Mouse (Mus musculus): Measurements from ENCODE around the gene Mxd3. TPM values are rescaled to one million over a fixed set of nuclear protein-coding genes. Genes with fewer than 3 reads are reported as not detected.

Gene Mxd3
- polyA plus RNA-seq, 1 experiment from 2014 or later = 40.9 TPM

DNA sequence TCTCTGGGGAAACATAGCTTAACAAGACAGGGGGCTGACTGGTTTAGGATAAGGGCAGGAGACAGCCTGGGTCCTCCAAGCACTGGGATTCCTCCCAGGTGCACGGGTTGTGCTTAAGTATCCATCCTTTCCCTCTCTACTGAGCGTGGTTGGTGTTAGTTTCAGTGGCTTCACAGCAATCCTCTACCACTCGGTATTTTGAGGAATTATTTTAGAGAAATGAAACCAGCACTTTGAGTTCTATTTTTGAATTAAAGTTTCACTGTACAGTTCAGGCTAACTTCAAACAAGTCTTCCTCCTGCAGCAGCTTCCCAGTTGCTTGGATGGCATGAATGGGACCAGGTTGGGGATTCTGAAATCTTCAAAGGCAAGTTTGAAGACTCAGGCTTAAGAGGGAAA is 11.3 kb downstream of the Mxd3 start:
- H3K9me3 ChIP-seq (replicated peaks) = no peaks in the 10 kb centered on the region
- 81% methylated on average over 3 of the region's 3 CpGs for WGBS
- H3K36me3 ChIP-seq = peaks cover 72% of the 10 kb centered on the region
- H3K4me1 ChIP-seq = peaks cover 27% of the 10 kb centered on the region
- H3K27ac ChIP-seq (replicated peaks) = peak overlapping the region; percentile 28; the same call in 1 of the 2 replicates
- no peak for ATAC-seq (ENCODE audit: insufficient number of reproducible peaks, low FRiP score, low TSS enrichment, low read depth)
- H3K4me3 ChIP-seq (replicated peaks) = no peak overlapping the region
- H3K27me3 ChIP-seq = no peaks in the 10 kb centered on the region
- H3K4me2 ChIP-seq (replicated peaks) = no peak overlapping the region
- no peak overlapping the region for H3K9ac ChIP-seq

DNA sequence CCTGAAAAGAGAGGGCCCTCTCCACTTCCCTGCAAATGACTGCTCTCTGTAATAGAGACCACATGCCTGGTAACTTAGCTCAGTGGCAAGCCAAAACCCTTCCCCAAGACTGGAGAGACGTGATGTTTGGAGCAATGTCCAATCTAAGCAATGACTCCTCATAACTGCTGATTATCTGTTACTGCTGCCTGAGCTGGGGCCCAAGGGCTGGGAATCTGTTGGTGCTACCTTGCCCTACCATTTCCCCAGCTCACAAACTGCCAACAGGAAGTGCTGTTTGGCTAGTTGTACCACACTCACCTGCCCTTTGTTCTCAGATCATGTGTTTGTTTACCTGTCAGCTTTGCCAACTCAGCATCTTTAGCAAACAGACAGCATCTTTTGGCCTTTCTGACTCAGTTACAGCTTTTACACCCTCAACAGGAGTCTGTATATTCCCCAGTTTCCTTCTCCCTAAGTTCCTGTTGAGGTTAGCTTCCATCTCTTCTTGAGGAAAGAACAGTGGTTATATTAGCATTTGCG is 14.7 kb downstream of the Mxd3 start:
- 71% methylated on average over 2 of the region's 2 CpGs for WGBS
- ATAC-seq (ENCODE audit: insufficient number of reproducible peaks, low FRiP score, low TSS enrichment, low read depth) = no peak
- H3K4me3 ChIP-seq (replicated peaks) = no peak overlapping the region
- H3K9ac ChIP-seq = no peak overlapping the region
- H3K36me3 ChIP-seq = peaks cover 96% of the 10 kb centered on the region
- 0 out of 2 replicates have a peak, but pooled peaks cover 3% of the 10 kb centered on the region for H3K4me1 ChIP-seq
- H3K9me3 ChIP-seq (replicated peaks) = no peaks in the 10 kb centered on the region
- H3K27me3 ChIP-seq = no peaks in the 10 kb centered on the region
- H3K4me2 ChIP-seq (replicated peaks) = no peak overlapping the region
- H3K27ac ChIP-seq (replicated peaks) = no peak overlapping the region

DNA sequence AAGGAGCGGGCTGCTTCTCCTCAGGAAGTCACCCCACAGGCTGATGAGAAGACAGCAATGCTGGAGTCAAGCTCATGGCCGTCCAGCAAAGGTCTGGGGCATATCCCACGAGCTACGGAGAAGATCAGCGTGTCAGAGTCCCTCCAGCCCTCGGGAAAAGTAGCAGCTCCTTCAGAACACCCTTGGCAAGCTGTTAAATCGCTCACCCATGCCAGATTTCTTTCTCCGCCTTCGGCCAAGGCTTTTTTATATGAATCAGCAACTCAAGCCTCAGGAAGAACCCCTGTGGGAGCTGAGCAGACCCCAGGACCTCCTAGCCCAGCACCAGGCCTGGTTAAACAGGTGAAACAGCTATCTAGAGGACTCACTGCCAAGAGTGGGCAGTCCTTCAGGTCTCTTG is 16.6 kb downstream of the Mxd3 start:
- Histone ChIP-seq H3K36me3 (peaks cover 92% of the 10 kb centered on the region), H3K27me3 (no peaks in the 10 kb centered on the region), H3K4me2 (replicated peaks) (no peak overlapping the region), H3K4me1 (no peaks in the 10 kb centered on the region), H3K9me3 (replicated peaks) (no peaks in the 10 kb centered on the region), H3K9ac (no peak overlapping the region), H3K4me3 (replicated peaks) (no peak overlapping the region), H3K27ac (replicated peaks) (no peak overlapping the region)
- ATAC-seq (ENCODE audit: insufficient number of reproducible peaks, low FRiP score, low TSS enrichment, low read depth) = no peak
- WGBS = 87% methylated on average over 9 of the region's 9 CpGs

DNA sequence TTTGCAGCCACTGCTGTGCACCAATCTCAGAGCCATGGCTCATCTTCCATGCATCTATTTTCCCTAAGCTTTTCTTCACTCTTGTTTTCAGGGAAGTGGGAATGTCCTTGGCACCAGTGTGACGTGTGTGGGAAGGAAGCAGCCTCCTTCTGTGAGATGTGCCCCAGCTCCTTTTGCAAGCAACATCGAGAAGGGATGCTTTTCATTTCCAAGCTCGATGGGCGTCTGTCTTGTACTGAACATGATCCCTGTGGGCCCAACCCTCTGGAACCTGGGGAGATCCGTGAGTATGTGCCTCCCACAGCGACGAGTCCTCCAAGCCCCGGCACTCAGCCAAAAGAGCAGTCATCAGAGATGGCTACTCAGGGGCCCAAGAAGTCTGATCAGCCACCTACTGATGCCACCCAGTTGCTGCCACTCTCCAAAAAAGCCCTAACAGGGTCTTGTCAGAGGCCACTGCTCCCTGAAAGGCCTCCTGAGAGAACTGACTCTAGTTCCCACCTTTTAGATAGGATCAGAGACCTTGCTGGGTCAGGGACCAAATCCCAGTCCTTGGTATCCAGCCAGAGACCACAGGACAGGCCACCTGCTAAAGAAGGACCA is 17.5 kb downstream of the Mxd3 start:
- H3K9me3 ChIP-seq (replicated peaks) = no peaks in the 10 kb centered on the region
- no peak for ATAC-seq (ENCODE audit: insufficient number of reproducible peaks, low FRiP score, low TSS enrichment, low read depth)
- no peaks in the 10 kb centered on the region for H3K4me1 ChIP-seq
- H3K27me3 ChIP-seq = no peaks in the 10 kb centered on the region
- H3K27ac ChIP-seq (replicated peaks) = no peak overlapping the region
- peaks cover 92% of the 10 kb centered on the region for H3K36me3 ChIP-seq
- no peak overlapping the region for H3K4me2 ChIP-seq (replicated peaks)
- H3K4me3 ChIP-seq (replicated peaks) = no peak overlapping the region
- H3K9ac ChIP-seq = no peak overlapping the region
- 86% methylated on average over 8 of the region's 8 CpGs for WGBS

DNA sequence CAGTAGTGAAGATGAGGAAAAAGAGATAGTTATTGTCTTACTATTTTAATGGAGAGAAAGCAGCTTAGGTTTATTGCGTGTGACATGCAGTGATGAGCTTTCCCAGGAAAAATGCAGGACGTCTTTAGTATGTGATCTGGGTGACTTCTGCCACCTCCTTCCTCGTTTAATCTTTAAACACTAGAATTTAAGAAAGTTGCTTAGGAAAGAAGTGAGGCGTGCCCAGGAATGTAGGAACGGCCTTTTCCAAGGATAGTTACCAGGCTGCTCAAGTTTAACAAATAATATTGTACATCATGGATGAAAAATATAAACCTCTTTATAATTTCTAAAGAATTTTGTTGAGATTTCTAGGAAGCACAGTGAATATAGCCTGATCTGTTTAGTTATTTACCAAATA is 28.7 kb downstream of the Mxd3 start:
- ATAC-seq (ENCODE audit: insufficient number of reproducible peaks, low FRiP score, low TSS enrichment, low read depth) = no peak
- H3K36me3 ChIP-seq = peaks cover 79% of the 10 kb centered on the region
- no peak overlapping the region for H3K4me2 ChIP-seq (replicated peaks)
- no peak overlapping the region for H3K9ac ChIP-seq
- no peak overlapping the region for H3K27ac ChIP-seq (replicated peaks)
- no peaks in the 10 kb centered on the region for H3K4me1 ChIP-seq
- H3K4me3 ChIP-seq (replicated peaks) = no peak overlapping the region
- H3K9me3 ChIP-seq (replicated peaks) = no peaks in the 10 kb centered on the region
- no peaks in the 10 kb centered on the region for H3K27me3 ChIP-seq
- WGBS = 87% methylated on average over 5 of the region's 5 CpGs

DNA sequence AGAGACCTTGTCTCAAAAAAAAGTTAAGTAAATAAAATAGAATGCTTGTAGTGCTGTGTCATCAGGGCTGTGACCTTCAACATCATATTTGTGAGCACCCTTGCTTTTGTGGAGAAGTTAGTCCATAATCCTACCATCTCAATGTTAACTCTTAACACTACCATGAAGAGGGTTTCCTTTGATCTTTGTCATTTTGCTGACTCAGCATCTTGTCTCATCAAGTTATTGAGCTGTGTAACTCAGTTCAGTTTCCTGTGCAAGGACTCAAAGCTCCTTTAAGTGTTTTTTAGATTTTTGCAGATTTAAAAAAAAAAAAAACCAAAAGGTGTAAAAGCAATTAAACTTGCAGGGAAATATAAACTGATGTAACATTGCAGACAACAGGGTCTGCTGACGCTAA is 32.9 kb downstream of the Mxd3 start:
- H3K4me1 ChIP-seq = no peaks in the 10 kb centered on the region
- no peak for ATAC-seq (ENCODE audit: insufficient number of reproducible peaks, low FRiP score, low TSS enrichment, low read depth)
- H3K27ac ChIP-seq (replicated peaks) = no peak overlapping the region
- WGBS = 88% methylated on average over 1 of the region's 1 CpGs
- no peaks in the 10 kb centered on the region for H3K9me3 ChIP-seq (replicated peaks)
- H3K36me3 ChIP-seq = peaks cover 83% of the 10 kb centered on the region
- no peak overlapping the region for H3K4me3 ChIP-seq (replicated peaks)
- H3K27me3 ChIP-seq = no peaks in the 10 kb centered on the region
- H3K9ac ChIP-seq = no peak overlapping the region
- no peak overlapping the region for H3K4me2 ChIP-seq (replicated peaks)

DNA sequence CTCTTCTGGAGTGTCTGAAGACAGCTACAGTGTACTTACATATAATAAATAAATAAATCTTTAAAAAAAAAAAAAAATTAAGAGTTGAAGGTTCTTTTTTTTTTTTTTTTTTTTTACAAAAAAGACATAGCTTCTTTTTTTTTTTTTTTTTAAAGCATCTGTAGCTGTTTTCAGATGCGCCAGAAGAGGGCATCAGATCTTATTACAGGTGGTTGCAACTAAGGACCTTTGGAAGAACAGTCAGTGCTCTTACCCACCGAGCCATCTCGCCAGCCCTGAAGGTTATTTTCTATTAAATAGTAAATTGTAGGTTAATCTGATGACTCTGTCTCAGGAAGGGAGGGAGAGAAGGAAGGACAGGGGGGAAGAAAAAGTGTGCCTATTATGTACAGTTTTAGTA is 40.8 kb downstream of the Mxd3 start:
- 77% methylated on average over 3 of the region's 3 CpGs for WGBS
- no peak for ATAC-seq (ENCODE audit: insufficient number of reproducible peaks, low FRiP score, low TSS enrichment, low read depth)
- Histone ChIP-seq H3K27ac (replicated peaks) (no peak overlapping the region), H3K27me3 (no peaks in the 10 kb centered on the region), H3K9ac (no peak overlapping the region), H3K4me1 (no peaks in the 10 kb centered on the region), H3K4me3 (replicated peaks) (no peak overlapping the region), H3K9me3 (replicated peaks) (no peaks in the 10 kb centered on the region), H3K36me3 (peaks cover 78% of the 10 kb centered on the region), H3K4me2 (replicated peaks) (no peak overlapping the region)

DNA sequence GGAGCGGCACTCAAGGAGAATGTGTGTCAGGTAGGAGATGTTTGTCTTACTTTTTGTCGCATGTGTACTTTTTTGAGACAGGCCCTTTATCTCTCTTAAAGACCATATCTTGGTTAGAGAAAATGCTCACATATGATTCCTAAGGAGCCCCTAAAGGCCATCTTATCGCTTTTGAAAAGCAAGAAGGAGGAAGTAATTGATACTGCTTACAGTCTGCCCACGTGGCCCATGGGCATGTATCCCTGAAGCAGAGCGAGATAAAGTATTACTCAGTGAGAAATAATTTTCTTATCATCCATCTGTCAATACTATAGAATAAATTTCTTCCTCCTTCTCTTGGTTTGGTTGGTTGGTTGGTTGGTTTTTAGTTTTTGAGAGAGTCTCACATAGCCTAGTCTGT is 52.0 kb downstream of the Mxd3 start:
- WGBS = 91% methylated on average over 5 of the region's 5 CpGs
- peaks cover 53% of the 10 kb centered on the region for H3K36me3 ChIP-seq
- no peak overlapping the region for H3K27ac ChIP-seq (replicated peaks)
- no peak overlapping the region for H3K4me2 ChIP-seq (replicated peaks)
- H3K9ac ChIP-seq = no peak overlapping the region
- no peak overlapping the region for H3K4me3 ChIP-seq (replicated peaks)
- no peaks in the 10 kb centered on the region for H3K4me1 ChIP-seq
- no peaks in the 10 kb centered on the region for H3K9me3 ChIP-seq (replicated peaks)
- no peaks in the 10 kb centered on the region for H3K27me3 ChIP-seq
- no peak for ATAC-seq (ENCODE audit: insufficient number of reproducible peaks, low FRiP score, low TSS enrichment, low read depth)

DNA sequence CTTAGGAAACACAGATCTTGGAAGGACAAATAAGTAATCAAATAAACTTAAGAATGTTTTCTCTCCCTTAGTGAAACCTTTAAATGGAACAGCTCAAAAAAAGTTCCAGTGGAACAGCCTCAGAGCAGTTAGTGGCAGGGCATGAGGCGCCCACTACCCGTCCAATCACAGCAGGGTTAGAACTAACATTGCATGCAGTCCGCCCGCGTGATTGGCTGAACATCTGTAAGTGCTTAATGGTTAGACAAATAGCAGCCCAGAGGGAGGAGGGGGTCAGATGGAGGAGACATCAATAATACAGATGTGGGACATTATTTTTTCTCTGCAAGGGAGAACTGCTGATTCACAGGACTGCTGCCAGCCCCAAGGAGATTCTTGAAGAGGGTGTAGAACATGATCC is 52.4 kb downstream of the Mxd3 start:
- H3K36me3 ChIP-seq = peaks cover 52% of the 10 kb centered on the region
- no peak overlapping the region for H3K9ac ChIP-seq
- H3K27me3 ChIP-seq = no peaks in the 10 kb centered on the region
- no peaks in the 10 kb centered on the region for H3K4me1 ChIP-seq
- no peak overlapping the region for H3K4me2 ChIP-seq (replicated peaks)
- no peak for ATAC-seq (ENCODE audit: insufficient number of reproducible peaks, low FRiP score, low TSS enrichment, low read depth)
- H3K4me3 ChIP-seq (replicated peaks) = no peak overlapping the region
- 52% methylated on average over 5 of the region's 5 CpGs for WGBS
- H3K9me3 ChIP-seq (replicated peaks) = no peaks in the 10 kb centered on the region
- no peak overlapping the region for H3K27ac ChIP-seq (replicated peaks)

Other genes with a start within 250 kb of the Mxd3 start
- gene Uimc1, start 229.5 kb downstream of the Mxd3 start, polyA plus RNA-seq (2015; fragmentation: Nextera tagmentation; extraction: Ambion mirVana) = 27.8 and 32.2 TPM in 2 replicates
- 24.3 and 26.3 TPM in 2 replicates for gene Zfp346, start 224.5 kb downstream of the Mxd3 start, polyA plus RNA-seq (2015; fragmentation: Nextera tagmentation; extraction: Ambion mirVana)
- not detected in 2 replicates for gene Gm17617, start 196.3 kb downstream of the Mxd3 start, polyA plus RNA-seq (2015; fragmentation: Nextera tagmentation; extraction: Ambion mirVana)
- gene Fgfr4, start 177.2 kb downstream of the Mxd3 start, polyA plus RNA-seq (2015; fragmentation: Nextera tagmentation; extraction: Ambion mirVana) = 12.7 and 14.6 TPM in 2 replicates
- gene Nsd1, start 120.0 kb downstream of the Mxd3 start, polyA plus RNA-seq (2015; fragmentation: Nextera tagmentation; extraction: Ambion mirVana) = 54.0 and 56.0 TPM in 2 replicates
- 415 and 433 TPM in 2 replicates for gene Prelid1, start 9.3 kb downstream of the Mxd3 start, polyA plus RNA-seq (2015; fragmentation: Nextera tagmentation; extraction: Ambion mirVana)
- 135 and 137 TPM in 2 replicates for gene Rab24, start 7.9 kb downstream of the Mxd3 start, polyA plus RNA-seq (2015; fragmentation: Nextera tagmentation; extraction: Ambion mirVana)
- gene Lman2, start 33.0 kb upstream of the Mxd3 start, polyA plus RNA-seq (2015; fragmentation: Nextera tagmentation; extraction: Ambion mirVana) = 100.0 and 110 TPM in 2 replicates
- 2.1 and 2.5 TPM in 2 replicates for gene Rgs14, start 39.9 kb upstream of the Mxd3 start, polyA plus RNA-seq (2015; fragmentation: Nextera tagmentation; extraction: Ambion mirVana)
- gene Slc34a1, start 68.4 kb upstream of the Mxd3 start, polyA plus RNA-seq (2015; fragmentation: Nextera tagmentation; extraction: Ambion mirVana) = 0.11 TPM in 1 of 2 replicates, not detected in the other
- not detected in 2 replicates for gene Pfn3, start 85.4 kb upstream of the Mxd3 start, polyA plus RNA-seq (2015; fragmentation: Nextera tagmentation; extraction: Ambion mirVana)
- 0.16 TPM in 1 of 2 replicates, not detected in the other for gene F12, start 97.0 kb upstream of the Mxd3 start, polyA plus RNA-seq (2015; fragmentation: Nextera tagmentation; extraction: Ambion mirVana)
- gene Grk6, start 115.2 kb upstream of the Mxd3 start, polyA plus RNA-seq (2015; fragmentation: Nextera tagmentation; extraction: Ambion mirVana) = 43.8 and 45.1 TPM in 2 replicates
- gene Prr7, start 134.4 kb upstream of the Mxd3 start, polyA plus RNA-seq (2015; fragmentation: Nextera tagmentation; extraction: Ambion mirVana) = 1.5 TPM in 2 replicates
- 190 and 193 TPM in 2 replicates for gene Dbn1, start 158.3 kb upstream of the Mxd3 start, polyA plus RNA-seq (2015; fragmentation: Nextera tagmentation; extraction: Ambion mirVana)
- 165 and 180 TPM in 2 replicates for gene Pdlim7, start 183.9 kb upstream of the Mxd3 start, polyA plus RNA-seq (2015; fragmentation: Nextera tagmentation; extraction: Ambion mirVana)
- gene Dok3, start 199.5 kb upstream of the Mxd3 start, polyA plus RNA-seq (2015; fragmentation: Nextera tagmentation; extraction: Ambion mirVana) = 5.5 and 6.3 TPM in 2 replicates
- 61.4 and 66.2 TPM in 2 replicates for gene Ddx41, start 206.8 kb upstream of the Mxd3 start, polyA plus RNA-seq (2015; fragmentation: Nextera tagmentation; extraction: Ambion mirVana)
- gene Fam193b, start 241.3 kb upstream of the Mxd3 start, polyA plus RNA-seq (2015; fragmentation: Nextera tagmentation; extraction: Ambion mirVana) = 43.4 and 46.0 TPM in 2 replicates
- gene Tmed9, start 243.9 kb upstream of the Mxd3 start, polyA plus RNA-seq (2015; fragmentation: Nextera tagmentation; extraction: Ambion mirVana) = 163 and 178 TPM in 2 replicates

All from embryonic facial prominence, embryonic 15.5 days (tissue).